Mouse (Mus musculus): Measurements from ENCODE around the gene Pbx1. TPM values are rescaled to one million over a fixed set of nuclear protein-coding genes. Genes with fewer than 3 reads are reported as not detected.

Gene Pbx1
- polyA plus RNA-seq, 1 experiment = 12.2 TPM

DNA sequence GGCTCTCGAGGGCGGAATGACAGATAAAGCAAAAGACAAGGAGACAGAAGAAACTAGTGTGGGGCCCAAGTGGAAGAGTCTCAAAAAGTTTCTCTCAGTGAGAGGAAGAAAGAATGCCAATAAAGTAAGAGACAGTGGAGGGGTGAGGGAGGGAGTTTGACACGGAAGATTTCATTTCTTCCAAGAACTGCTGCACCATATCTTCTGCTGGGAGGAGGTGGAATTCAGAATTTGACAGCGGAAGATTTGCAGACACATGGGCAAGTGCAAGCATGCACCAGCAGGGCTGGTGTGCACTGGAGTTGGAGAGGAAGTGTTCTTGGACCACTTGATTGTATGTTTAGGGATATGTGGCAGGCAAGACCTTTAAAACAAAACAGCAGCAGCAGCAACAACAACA, 163.8 kb downstream of the Pbx1 start:
- WGBS = 85% methylated on average over 4 of the region's 4 CpGs
- TF ChIP-seq CTCF (IDR thresholded peaks at IDR 0.05; ENCODE audit: control insufficient read depth, insufficient read depth, low read length) (no peak), POLR2A (IDR thresholded peaks at IDR 0.05; ENCODE audit: borderline replicate concordance, control insufficient read depth, low read depth, low read length) (no peak)
- Histone ChIP-seq H3K4me3 (replicated peaks; ENCODE audit: control insufficient read depth, low read depth, low read length) (no peak overlapping the region), H3K4me1 (ENCODE audit: control insufficient read depth, insufficient read depth, low read length) (no peaks in the 10 kb centered on the region), H3K27ac (ENCODE audit: control insufficient read depth, insufficient read depth, low read depth, low read length, poor library complexity) (no peak overlapping the region)

DNA sequence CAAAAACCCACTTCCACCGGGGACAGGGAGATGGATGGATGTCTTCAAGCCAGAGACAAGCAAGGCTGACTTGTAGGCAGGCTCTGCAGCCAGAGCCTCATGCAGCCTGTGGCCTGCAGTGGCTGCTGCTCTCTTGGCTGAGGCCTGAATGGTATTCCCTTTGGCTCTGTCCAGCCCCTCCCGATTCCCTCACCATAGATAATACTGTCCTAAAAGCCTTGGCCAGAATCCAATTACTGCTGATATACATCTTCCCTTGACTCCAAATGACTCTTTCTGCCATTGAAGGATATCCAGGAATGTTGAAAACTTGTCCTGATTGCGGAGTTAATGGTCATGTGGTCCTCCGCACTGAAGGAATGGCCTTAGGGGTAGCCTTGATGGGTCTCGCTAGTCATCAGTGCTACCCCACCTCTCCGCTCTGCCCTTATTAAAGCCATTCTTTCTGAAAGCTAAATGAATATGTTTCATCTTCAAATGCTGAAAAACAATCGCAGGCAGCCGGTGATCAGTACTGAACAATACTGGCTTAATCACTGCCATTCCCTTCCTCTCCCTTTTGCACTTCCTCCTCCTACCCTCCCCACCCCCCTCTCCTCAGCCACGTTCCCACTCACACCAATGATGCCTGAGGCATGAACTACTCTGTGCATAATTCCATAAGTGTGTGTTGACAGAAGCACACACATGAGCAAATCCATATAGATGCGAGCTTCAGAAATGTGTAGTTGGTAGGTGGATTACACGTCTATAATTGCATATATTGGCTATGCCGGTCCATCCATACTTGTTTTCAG, 166.3 kb downstream of the Pbx1 start:
- WGBS = 83% methylated on average over 12 of the region's 12 CpGs

DNA sequence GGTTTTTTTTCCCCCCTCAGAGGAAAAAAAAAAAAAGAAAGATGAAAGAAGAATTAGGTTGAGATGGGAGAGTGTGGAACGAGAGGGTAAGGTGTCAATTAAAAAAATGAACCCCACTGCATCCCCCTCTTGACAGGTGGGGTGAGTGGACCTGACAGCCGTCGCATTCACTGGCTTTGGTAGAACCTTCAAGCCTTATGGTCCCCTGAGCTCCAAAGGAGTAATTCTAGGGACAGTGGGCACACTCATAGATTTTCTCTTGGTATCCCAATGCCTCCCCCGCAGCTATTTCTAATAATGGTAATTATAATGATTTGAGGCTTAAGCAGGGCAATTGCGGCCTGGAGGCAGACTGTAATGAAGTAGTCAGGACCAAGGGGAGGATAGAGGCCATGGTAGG, 167.0 kb downstream of the Pbx1 start:
- H3K4me3 ChIP-seq (replicated peaks; ENCODE audit: control insufficient read depth, low read depth, low read length) = no peak overlapping the region
- WGBS = 86% methylated on average over 5 of the region's 5 CpGs
- no peak overlapping the region for H3K27ac ChIP-seq (ENCODE audit: control insufficient read depth, insufficient read depth, low read depth, low read length, poor library complexity)
- TF ChIP-seq CTCF (IDR thresholded peaks at IDR 0.05; ENCODE audit: control insufficient read depth, insufficient read depth, low read length) = no peak
- TF ChIP-seq POLR2A (IDR thresholded peaks at IDR 0.05; ENCODE audit: borderline replicate concordance, control insufficient read depth, low read depth, low read length) = no peak
- no peaks in the 10 kb centered on the region for H3K4me1 ChIP-seq (ENCODE audit: control insufficient read depth, insufficient read depth, low read length)

More for the DNA sequence above, 166.3 kb downstream of the Pbx1 start:
- no peak overlapping the region for H3K4me3 ChIP-seq (replicated peaks; ENCODE audit: control insufficient read depth, low read depth, low read length)
- no peaks in the 10 kb centered on the region for H3K4me1 ChIP-seq (ENCODE audit: control insufficient read depth, insufficient read depth, low read length)
- no peak overlapping the region for H3K27ac ChIP-seq (ENCODE audit: control insufficient read depth, insufficient read depth, low read depth, low read length, poor library complexity)
- TF ChIP-seq POLR2A (IDR thresholded peaks at IDR 0.05; ENCODE audit: borderline replicate concordance, control insufficient read depth, low read depth, low read length) (no peak), CTCF (IDR thresholded peaks at IDR 0.05; ENCODE audit: control insufficient read depth, insufficient read depth, low read length) (no peak)

DNA sequence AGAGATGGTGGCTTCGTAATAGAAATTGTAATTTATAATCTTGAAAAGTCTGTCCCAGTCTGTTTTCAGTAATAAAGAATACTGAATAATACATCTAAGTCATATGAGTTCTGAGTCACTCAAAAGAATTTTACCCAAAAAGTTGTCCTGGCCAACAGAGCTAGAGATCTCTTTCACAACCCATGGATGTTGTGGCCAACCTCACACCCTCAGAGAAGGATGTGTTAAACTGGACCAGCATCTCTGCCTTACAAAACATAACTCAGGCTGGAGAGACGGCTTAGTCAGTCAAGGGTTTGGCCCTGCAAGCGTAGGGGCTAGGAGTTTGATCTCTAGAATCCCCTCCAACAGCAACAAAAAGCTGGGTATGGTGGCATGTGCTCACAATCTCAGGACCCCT, 171.7 kb downstream of the Pbx1 start:
- no peak overlapping the region for H3K4me3 ChIP-seq (replicated peaks; ENCODE audit: control insufficient read depth, low read depth, low read length)
- 84% methylated on average over 3 of the region's 3 CpGs for WGBS
- no peak for TF ChIP-seq POLR2A (IDR thresholded peaks at IDR 0.05; ENCODE audit: borderline replicate concordance, control insufficient read depth, low read depth, low read length)
- no peak for TF ChIP-seq CTCF (IDR thresholded peaks at IDR 0.05; ENCODE audit: control insufficient read depth, insufficient read depth, low read length)
- H3K4me1 ChIP-seq (ENCODE audit: control insufficient read depth, insufficient read depth, low read length) = no peaks in the 10 kb centered on the region
- no peak overlapping the region for H3K27ac ChIP-seq (ENCODE audit: control insufficient read depth, insufficient read depth, low read depth, low read length, poor library complexity)

DNA sequence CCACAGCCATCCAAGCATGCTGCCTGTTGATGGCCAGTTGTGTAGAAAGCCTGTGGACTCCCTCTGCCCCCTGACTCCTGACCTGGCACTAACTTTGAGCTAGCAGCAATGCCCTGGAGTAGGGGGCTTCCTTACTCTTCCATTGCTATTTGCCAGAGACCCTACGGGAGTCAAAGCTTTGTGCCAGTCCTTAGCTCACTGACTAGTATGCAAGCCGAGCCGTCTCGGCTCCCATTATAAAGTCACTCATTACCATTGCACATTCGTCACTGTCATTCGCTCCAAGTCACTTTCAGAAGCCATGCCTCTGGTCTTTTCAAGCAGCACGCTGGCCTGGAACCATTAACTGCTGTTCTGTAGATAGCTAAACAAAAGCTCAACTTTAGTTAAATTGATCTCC, 173.2 kb downstream of the Pbx1 start:
- TF ChIP-seq CTCF (IDR thresholded peaks at IDR 0.05; ENCODE audit: control insufficient read depth, insufficient read depth, low read length) (no peak), POLR2A (IDR thresholded peaks at IDR 0.05; ENCODE audit: borderline replicate concordance, control insufficient read depth, low read depth, low read length) (no peak)
- no peaks in the 10 kb centered on the region for H3K4me1 ChIP-seq (ENCODE audit: control insufficient read depth, insufficient read depth, low read length)
- H3K4me3 ChIP-seq (replicated peaks; ENCODE audit: control insufficient read depth, low read depth, low read length) = no peak overlapping the region
- H3K27ac ChIP-seq (ENCODE audit: control insufficient read depth, insufficient read depth, low read depth, low read length, poor library complexity) = no peak overlapping the region
- 89% methylated on average over 7 of the region's 7 CpGs for WGBS

- 89% methylated on average over 9 of the region's 9 CpGs for WGBS
- no peak overlapping the region for H3K4me3 ChIP-seq (replicated peaks; ENCODE audit: control insufficient read depth, low read depth, low read length)
- TF ChIP-seq CTCF (IDR thresholded peaks at IDR 0.05; ENCODE audit: control insufficient read depth, insufficient read depth, low read length) (no peak), POLR2A (IDR thresholded peaks at IDR 0.05; ENCODE audit: borderline replicate concordance, control insufficient read depth, low read depth, low read length) (no peak)
Observed at GRCm38 (mm10) chr1:168255347-168255908, 176.6 kb downstream of the Pbx1 start.

GRCm38 (mm10) chr1:168246968-168247724, 184.9 kb downstream of the Pbx1 start:
- WGBS = 75% methylated on average over 10 of the region's 10 CpGs
- no peak overlapping the region for H3K27ac ChIP-seq (ENCODE audit: control insufficient read depth, insufficient read depth, low read depth, low read length, poor library complexity)
- no peaks in the 10 kb centered on the region for H3K4me1 ChIP-seq (ENCODE audit: control insufficient read depth, insufficient read depth, low read length)

More at GRCm38 (mm10) chr1:168255347-168255908, 176.6 kb downstream of the Pbx1 start:
- Histone ChIP-seq H3K4me1 (ENCODE audit: control insufficient read depth, insufficient read depth, low read length) (no peaks in the 10 kb centered on the region), H3K27ac (ENCODE audit: control insufficient read depth, insufficient read depth, low read depth, low read length, poor library complexity) (no peak overlapping the region)

DNA sequence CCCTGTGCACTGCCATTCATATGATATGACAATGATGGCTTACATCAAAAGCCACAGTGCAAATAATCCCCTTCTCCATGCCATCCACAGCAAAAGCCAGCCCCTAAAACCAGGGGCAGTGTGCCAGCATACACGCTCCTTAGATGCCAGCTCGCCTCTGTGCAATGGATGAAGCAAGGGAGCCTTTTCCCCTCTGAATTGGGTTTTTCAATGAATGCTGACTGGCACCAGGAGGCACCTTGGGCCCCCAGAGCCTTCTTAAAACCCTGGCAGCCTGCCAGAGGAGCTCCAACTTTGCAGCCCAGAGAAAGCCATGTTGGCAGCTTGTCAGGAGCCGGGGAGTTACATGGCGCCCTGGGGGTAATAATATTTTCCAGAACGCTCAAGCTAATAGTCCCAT, 186.5 kb downstream of the Pbx1 start:
- WGBS = 86% methylated on average over 5 of the region's 5 CpGs
- Histone ChIP-seq H3K27ac (ENCODE audit: control insufficient read depth, insufficient read depth, low read depth, low read length, poor library complexity) (no peak overlapping the region), H3K4me1 (ENCODE audit: control insufficient read depth, insufficient read depth, low read length) (no peaks in the 10 kb centered on the region), H3K4me3 (replicated peaks; ENCODE audit: control insufficient read depth, low read depth, low read length) (no peak overlapping the region)
- TF ChIP-seq CTCF (IDR thresholded peaks at IDR 0.05; ENCODE audit: control insufficient read depth, insufficient read depth, low read length) = no peak
- TF ChIP-seq POLR2A (IDR thresholded peaks at IDR 0.05; ENCODE audit: borderline replicate concordance, control insufficient read depth, low read depth, low read length) = no peak

More at GRCm38 (mm10) chr1:168246968-168247724, 184.9 kb downstream of the Pbx1 start:
- TF ChIP-seq CTCF (IDR thresholded peaks at IDR 0.05; ENCODE audit: control insufficient read depth, insufficient read depth, low read length) (no peak), POLR2A (IDR thresholded peaks at IDR 0.05; ENCODE audit: borderline replicate concordance, control insufficient read depth, low read depth, low read length) (no peak)
- no peak overlapping the region for H3K4me3 ChIP-seq (replicated peaks; ENCODE audit: control insufficient read depth, low read depth, low read length)
